Mouse (Mus musculus) hindbrain, embryonic 13.5 days (tissue): ENCODE data around the gene Nuak1. TPM values are rescaled to one million over a fixed set of nuclear protein-coding genes. Genes with fewer than 3 reads are reported as not detected.

Experiments used
- ATAC-seq: fragments of 200-750 bp; cut with Nextera tagmentation; 2 replicates; pipeline ENCODE4 v1.8.0; 2017; ENCODE audit warnings: moderate TSS enrichment; ENCODE audit not compliant: low FRiP score
- H3K27ac ChIP-seq: fragments of 300-500 bp; sonication (generic); 2 replicates; pipeline ENCODE4 v1.5.1; 2015; ENCODE audit warnings: inconsistent platforms, mild to moderate bottlenecking, moderate library complexity
- H3K27me3 ChIP-seq: fragments of 300-500 bp; sonication (generic); 2 replicates; pipeline ENCODE4 v1.6.1; 2015; ENCODE audit warnings: mild to moderate bottlenecking, inconsistent platforms
- H3K36me3 ChIP-seq: fragments of 300-500 bp; sonication (generic); 2 replicates; pipeline ENCODE4 v1.6.1; 2015; ENCODE audit warnings: mild to moderate bottlenecking, inconsistent platforms
- H3K4me1 ChIP-seq: fragments of 300-500 bp; sonication (generic); replicated peaks from 2 replicates; pipeline ENCODE4 v1.6.1; 2015; ENCODE audit warnings: inconsistent platforms
- H3K4me2 ChIP-seq: fragments of 300-500 bp; sonication (generic); 2 replicates; pipeline ENCODE4 v1.6.1; 2015; ENCODE audit warnings: inconsistent platforms, mild to moderate bottlenecking, moderate library complexity
- H3K4me3 ChIP-seq: fragments of 300-500 bp; sonication (generic); 2 replicates; pipeline ENCODE4 v1.5.1; 2015; ENCODE audit warnings: mild to moderate bottlenecking, inconsistent platforms
- H3K9ac ChIP-seq: fragments of 300-500 bp; sonication (generic); 2 replicates; pipeline ENCODE4 v1.6.1; 2015; ENCODE audit warnings: mild to moderate bottlenecking, inconsistent platforms
- H3K9me3 ChIP-seq: fragments of 300-500 bp; sonication (generic); 2 replicates; pipeline ENCODE4 v1.6.1; 2016; ENCODE audit warnings: inconsistent platforms
- WGBS: fragments of 180-500 bp; shearing (Covaris S2); methylation state at CpG from one replicate; pipeline ENCODE4 v1.1.7; 2015; 5-methylcytosine and 5-hydroxymethylcytosine counted together
- polyA plus RNA-seq: library from polyadenylated mRNA; unstranded; fragments of >200 nt; fragmentation: Nextera tagmentation; extraction: Ambion mirVana; gene quantifications from 2 replicates; pipeline ENCODE4 v1.2.1, GENCODE M21; 2015

Nuak1 gene
- polyA plus RNA-seq, 1 experiment from 2014 or later = 4.6 TPM

- Histone ChIP-seq H3K4me2 (no peak overlapping the region), H3K27ac (0 out of 2 replicates have a peak overlapping the region, but pooled peaks have one; percentile 24), H3K4me3 (no peak overlapping the region), H3K36me3 (peaks cover 5% of the 10 kb centered on the region; the same call in 1 of the 2 replicates), H3K9me3 (no peaks in the 10 kb centered on the region), H3K4me1 (peaks cover 69% of the 10 kb centered on the region), H3K27me3 (no peaks in the 10 kb centered on the region), H3K9ac (no peak overlapping the region)
- ATAC-seq = no peak
- 39% methylated on average over 3 of the region's 3 CpGs for WGBS
Measured at GRCm38 (mm10) chr10:84386214-84386613, 54.2 kb downstream of the Nuak1 start.

GRCm38 (mm10) chr10:84384761-84385160, 55.6 kb downstream of the Nuak1 start:
- Histone ChIP-seq H3K27ac (no peak overlapping the region), H3K36me3 (no peaks in the 10 kb centered on the region), H3K4me3 (no peak overlapping the region), H3K9me3 (no peaks in the 10 kb centered on the region), H3K4me1 (peaks cover 66% of the 10 kb centered on the region), H3K9ac (no peak overlapping the region), H3K27me3 (no peaks in the 10 kb centered on the region), H3K4me2 (no peak overlapping the region)
- no peak for ATAC-seq
- WGBS = 74% methylated on average over 9 of the region's 9 CpGs

GRCm38 (mm10) chr10:84382900-84383883, 57.2 kb downstream of the Nuak1 start:
- 19% methylated on average over 17 of the region's 17 CpGs for WGBS
- peak; percentile 43; the same call in 1 of the 2 replicates for ATAC-seq
- Histone ChIP-seq H3K9ac (no peak overlapping the region), H3K27ac (peak overlapping the region; percentile 69), H3K4me3 (no peak overlapping the region), H3K27me3 (no peaks in the 10 kb centered on the region), H3K4me2 (no peak overlapping the region), H3K9me3 (no peaks in the 10 kb centered on the region), H3K4me1 (peaks cover 50% of the 10 kb centered on the region), H3K36me3 (peaks cover 4% of the 10 kb centered on the region)

- Histone ChIP-seq H3K9ac (no peak overlapping the region), H3K9me3 (no peaks in the 10 kb centered on the region), H3K27me3 (no peaks in the 10 kb centered on the region), H3K4me3 (no peak overlapping the region), H3K36me3 (peaks cover 10% of the 10 kb centered on the region), H3K4me1 (peaks cover 32% of the 10 kb centered on the region), H3K4me2 (no peak overlapping the region), H3K27ac (no peak overlapping the region)
- no peak for ATAC-seq
- 80% methylated on average over 2 of the region's 2 CpGs for WGBS
Measured at GRCm38 (mm10) chr10:84381276-84381798, 59.1 kb downstream of the Nuak1 start.

GRCm38 (mm10) chr10:84379366-84379765, 61.0 kb downstream of the Nuak1 start:
- H3K9me3 ChIP-seq = no peaks in the 10 kb centered on the region
- H3K27ac ChIP-seq = no peak overlapping the region
- H3K9ac ChIP-seq = no peak overlapping the region
- 94% methylated on average over 1 of the region's 1 CpGs for WGBS
- H3K4me1 ChIP-seq = peaks cover 12% of the 10 kb centered on the region
- ATAC-seq = no peak
- H3K4me3 ChIP-seq = no peak overlapping the region
- peaks cover 26% of the 10 kb centered on the region for H3K36me3 ChIP-seq
- H3K4me2 ChIP-seq = no peak overlapping the region
- no peaks in the 10 kb centered on the region for H3K27me3 ChIP-seq

GRCm38 (mm10) chr10:84377956-84378355, 62.4 kb downstream of the Nuak1 start:
- WGBS = 98% methylated on average over 11 of the region's 11 CpGs
- ATAC-seq = no peak
- Histone ChIP-seq H3K36me3 (peaks cover 35% of the 10 kb centered on the region), H3K9ac (no peak overlapping the region), H3K27me3 (no peaks in the 10 kb centered on the region), H3K4me1 (peaks cover 8% of the 10 kb centered on the region), H3K4me3 (no peak overlapping the region), H3K4me2 (no peak overlapping the region), H3K27ac (no peak overlapping the region), H3K9me3 (no peaks in the 10 kb centered on the region)

GRCm38 (mm10) chr10:84376346-84376745, 64.1 kb downstream of the Nuak1 start:
- 95% methylated on average over 5 of the region's 5 CpGs for WGBS
- Histone ChIP-seq H3K4me3 (no peak overlapping the region), H3K27me3 (no peaks in the 10 kb centered on the region)

GRCm38 (mm10) chr10:84374996-84375395, 65.4 kb downstream of the Nuak1 start:
- Histone ChIP-seq H3K9ac (no peak overlapping the region), H3K4me1 (peaks cover 23% of the 10 kb centered on the region), H3K4me2 (no peak overlapping the region), H3K27me3 (no peaks in the 10 kb centered on the region), H3K27ac (no peak overlapping the region), H3K9me3 (no peaks in the 10 kb centered on the region), H3K4me3 (no peak overlapping the region), H3K36me3 (peaks cover 35% of the 10 kb centered on the region)
- 94% methylated on average over 18 of the region's 18 CpGs for WGBS
- ATAC-seq = no peak

More at GRCm38 (mm10) chr10:84376346-84376745, 64.1 kb downstream of the Nuak1 start:
- Histone ChIP-seq H3K9me3 (no peaks in the 10 kb centered on the region), H3K4me1 (peaks cover 21% of the 10 kb centered on the region), H3K9ac (no peak overlapping the region), H3K36me3 (peaks cover 35% of the 10 kb centered on the region), H3K4me2 (no peak overlapping the region), H3K27ac (no peak overlapping the region)
- no peak for ATAC-seq

GRCm38 (mm10) chr10:84373476-84373875, 66.9 kb downstream of the Nuak1 start:
- ATAC-seq = no peak
- H3K4me3 ChIP-seq = no peak overlapping the region
- no peak overlapping the region for H3K27ac ChIP-seq
- no peaks in the 10 kb centered on the region for H3K27me3 ChIP-seq
- no peak overlapping the region for H3K4me2 ChIP-seq
- no peak overlapping the region for H3K9ac ChIP-seq
- WGBS = 82% methylated on average over 2 of the region's 2 CpGs
- no peaks in the 10 kb centered on the region for H3K9me3 ChIP-seq
- peaks cover 23% of the 10 kb centered on the region for H3K4me1 ChIP-seq
- H3K36me3 ChIP-seq = peaks cover 39% of the 10 kb centered on the region

GRCm38 (mm10) chr10:84372161-84373095, 68.0 kb downstream of the Nuak1 start:
- H3K4me2 ChIP-seq = peak overlapping the region; percentile 38
- H3K27ac ChIP-seq = peak overlapping the region; percentile 70
- peaks cover 33% of the 10 kb centered on the region for H3K36me3 ChIP-seq
- H3K9me3 ChIP-seq = no peaks in the 10 kb centered on the region
- no peaks in the 10 kb centered on the region for H3K27me3 ChIP-seq
- peak; percentile 84 for ATAC-seq
- H3K4me1 ChIP-seq = peaks cover 23% of the 10 kb centered on the region
- H3K9ac ChIP-seq = peak overlapping the region; percentile 60
- 26% methylated on average over 18 of the region's 18 CpGs for WGBS
- peak overlapping the region; percentile 9; the same call in 1 of the 2 replicates for H3K4me3 ChIP-seq

GRCm38 (mm10) chr10:84371681-84372160, 68.7 kb downstream of the Nuak1 start:
- no peaks in the 10 kb centered on the region for H3K27me3 ChIP-seq
- peak; percentile 41; the same call in 1 of the 2 replicates for ATAC-seq
- H3K4me3 ChIP-seq = peak overlapping the region; percentile 9; the same call in 1 of the 2 replicates
- no peaks in the 10 kb centered on the region for H3K9me3 ChIP-seq
- H3K36me3 ChIP-seq = peaks cover 33% of the 10 kb centered on the region
- peak overlapping the region; percentile 38 for H3K4me2 ChIP-seq
- peak overlapping the region; percentile 70 for H3K27ac ChIP-seq
- H3K9ac ChIP-seq = peak overlapping the region; percentile 60
- H3K4me1 ChIP-seq = peaks cover 23% of the 10 kb centered on the region
- 27% methylated on average over 10 of the region's 10 CpGs for WGBS
